Comparison of ENCODE assay signal across 19 mouse cellular contexts in the genomic region with DNA sequence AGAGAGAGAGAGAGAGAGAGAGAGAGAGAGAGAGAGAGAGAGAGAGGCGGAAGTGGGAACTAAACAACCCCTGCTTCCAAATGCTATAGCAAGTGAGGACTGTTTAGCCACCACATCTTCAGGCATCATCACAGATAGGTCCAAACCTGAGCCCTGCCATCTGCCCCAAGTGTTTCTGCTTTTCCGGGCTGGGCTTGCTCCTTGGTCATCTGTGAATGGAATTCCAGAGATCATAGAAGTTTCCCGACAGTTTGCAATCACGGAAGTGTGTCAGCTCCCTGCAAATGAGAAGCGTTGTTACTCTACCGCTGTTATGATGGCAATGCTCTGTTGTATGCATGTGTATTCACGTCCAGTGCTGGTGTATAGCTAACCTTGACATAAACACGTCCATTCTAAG.
A peak's percentile ranks its signal among the peaks of the same experiment; 100 is the strongest.
DNase-seq lines count a peak whose midpoint lies in the region; ATAC-seq and TF ChIP-seq lines count a peak whose summit lies in the region.
"Had no signal": no experiment of that assay in that cellular context is flagged by ENCODE, and none has a peak within 500 bp of the region (broad histone marks: within the 10 kb centered on the region; RNA-seq: fewer than 3 reads in every experiment).

No protein-coding gene starts in this region.

- H3K4me2 ChIP-seq in lung, postnatal 0 days (replicated peaks; ENCODE audit: low read depth, low read length) = 0 out of 2 replicates have a peak overlapping the region, but pooled peaks have one; percentile 1
- H3K4me2 ChIP-seq in midbrain, embryonic 16.5 days (ENCODE audit: low read length) = no peak overlapping the region
- no peak overlapping the region for H3K4me2 ChIP-seq in hindbrain, embryonic 16.5 days (ENCODE audit: low read length)
- H3K4me2 ChIP-seq: forebrain, embryonic 12.5 days; heart, embryonic 13.5 days; hindbrain, embryonic 12.5 days; limb, embryonic 12.5 days; midbrain, embryonic 12.5 days had no signal

- no peak overlapping the region for H3K9ac ChIP-seq in lung, postnatal 0 days (replicated peaks; ENCODE audit: low read depth)
- no peak overlapping the region for H3K9ac ChIP-seq in midbrain, embryonic 16.5 days (ENCODE audit: low read depth, low read length)
- H3K9ac ChIP-seq in hindbrain, embryonic 16.5 days (ENCODE audit: low read depth, low read length) = no peak overlapping the region
- H3K9ac ChIP-seq: forebrain, embryonic 12.5 days; heart, embryonic 13.5 days; hindbrain, embryonic 12.5 days; limb, embryonic 12.5 days; midbrain, embryonic 12.5 days had no signal

- H3K9me3 ChIP-seq in lung, postnatal 0 days (ENCODE audit: low read length) = no peaks in the 10 kb centered on the region
- H3K9me3 ChIP-seq in midbrain, embryonic 16.5 days (replicated peaks; ENCODE audit: control insufficient read depth, low read length, poor library complexity, severe bottlenecking) = no peaks in the 10 kb centered on the region
- no peaks in the 10 kb centered on the region for H3K9me3 ChIP-seq in hindbrain, embryonic 16.5 days (ENCODE audit: control insufficient read depth, low read length)
- H3K9me3 ChIP-seq: forebrain, embryonic 12.5 days; heart, embryonic 13.5 days; hindbrain, embryonic 12.5 days; limb, embryonic 12.5 days; midbrain, embryonic 12.5 days had no signal

- H3K27me3 ChIP-seq in lung, postnatal 0 days (replicated peaks; ENCODE audit: insufficient read depth, low read length) = no peaks in the 10 kb centered on the region
- H3K27me3 ChIP-seq in midbrain, embryonic 16.5 days (ENCODE audit: control insufficient read depth, insufficient read depth, low read depth, low read length) = no peaks in the 10 kb centered on the region
- H3K27me3 ChIP-seq in hindbrain, embryonic 16.5 days (replicated peaks; ENCODE audit: control insufficient read depth, insufficient read depth, low read length) = no peaks in the 10 kb centered on the region
- H3K27me3 ChIP-seq: forebrain, embryonic 12.5 days; heart, embryonic 13.5 days; hindbrain, embryonic 12.5 days; limb, embryonic 12.5 days; midbrain, embryonic 12.5 days had no signal

- no peak for DNase-seq in lung, postnatal 0 days (ENCODE audit: low spot score)
- no peak for DNase-seq in lung, adult 2 months
- peak; percentile 43 to 47 for DNase-seq in thymus, postnatal 36 days
- no peak for DNase-seq in urinary bladder, postnatal 25 days (ENCODE audit: low spot score)
- DNase-seq: cerebellum, adult 8-10 months; heart, adult 11 months; kidney, adult 9 months; kidney, postnatal 4 days; lung, adult 18-20 months; lung, postnatal 36 days had no signal

- TF ChIP-seq EP300 in lung, postnatal 0 days (IDR thresholded peaks at IDR 0.05) = no peak

- no peak overlapping the region for H3K27ac ChIP-seq in lung, postnatal 0 days (ENCODE audit: low read length)
- no peak overlapping the region for H3K27ac ChIP-seq in midbrain, embryonic 16.5 days (ENCODE audit: low read length)
- no peak overlapping the region for H3K27ac ChIP-seq in hindbrain, embryonic 16.5 days (ENCODE audit: low read depth, low read length)
- H3K27ac ChIP-seq: forebrain, embryonic 12.5 days; heart, embryonic 13.5 days; hindbrain, embryonic 12.5 days; limb, embryonic 12.5 days; midbrain, embryonic 12.5 days had no signal

- ATAC-seq in lung, postnatal 0 days = no peak
- ATAC-seq in common myeloid progenitor, adult 5-6 weeks (replicated peaks; ENCODE audit: low read depth, poor library complexity, severe bottlenecking) = peak; percentile 24
- ATAC-seq in megakaryocyte-erythroid progenitor cell, adult 5-6 weeks (replicated peaks; ENCODE audit: low FRiP score, low TSS enrichment, poor library complexity, severe bottlenecking) = peak; percentile 46
- ATAC-seq in midbrain, embryonic 16.5 days = no peak
- no peak for ATAC-seq in hindbrain, embryonic 16.5 days

- H3K4me1 ChIP-seq in lung, postnatal 0 days (ENCODE audit: insufficient read depth, low read depth, low read length) = no peaks in the 10 kb centered on the region
- H3K4me1 ChIP-seq in lung, adult 2 months (ENCODE audit: control insufficient read depth, insufficient read depth, low read length) = no peaks in the 10 kb centered on the region
- no peaks in the 10 kb centered on the region for H3K4me1 ChIP-seq in midbrain, embryonic 16.5 days (ENCODE audit: control insufficient read depth, insufficient read depth, low read length)
- no peaks in the 10 kb centered on the region for H3K4me1 ChIP-seq in hindbrain, embryonic 16.5 days (ENCODE audit: control insufficient read depth, insufficient read depth, low read depth, low read length)
- H3K4me1 ChIP-seq: forebrain, embryonic 12.5 days; hindbrain, embryonic 12.5 days; limb, embryonic 12.5 days; midbrain, embryonic 12.5 days had no signal

- no peak for TF ChIP-seq CTCF in lung, postnatal 0 days (IDR thresholded peaks at IDR 0.05)
- no peak for TF ChIP-seq CTCF in lung, adult 2 months (IDR thresholded peaks at IDR 0.05; ENCODE audit: insufficient read depth, low read length)

- no peak overlapping the region for H3K4me3 ChIP-seq in lung, postnatal 0 days (ENCODE audit: low read depth, low read length)
- H3K4me3 ChIP-seq in lung, adult 2 months (replicated peaks; ENCODE audit: extremely low read depth, low read depth, low read length) = no peak overlapping the region
- no peak overlapping the region for H3K4me3 ChIP-seq in midbrain, embryonic 16.5 days (ENCODE audit: low read depth, low read length)
- no peak overlapping the region for H3K4me3 ChIP-seq in hindbrain, embryonic 16.5 days (ENCODE audit: low read length)
- H3K4me3 ChIP-seq: forebrain, embryonic 12.5 days; heart, embryonic 13.5 days; hindbrain, embryonic 12.5 days; limb, embryonic 12.5 days; midbrain, embryonic 12.5 days had no signal

- no peak for TF ChIP-seq POLR2A in lung, adult 2 months (IDR thresholded peaks at IDR 0.05; ENCODE audit: borderline replicate concordance, extremely low read depth, low read depth, low read length)

- H3K36me3 ChIP-seq in lung, postnatal 0 days (ENCODE audit: insufficient read depth, low read length) = no peaks in the 10 kb centered on the region
- no peaks in the 10 kb centered on the region for H3K36me3 ChIP-seq in midbrain, embryonic 16.5 days (ENCODE audit: control insufficient read depth, insufficient read depth, low read length)
- no peaks in the 10 kb centered on the region for H3K36me3 ChIP-seq in hindbrain, embryonic 16.5 days (ENCODE audit: control insufficient read depth, insufficient read depth, low read length)
- H3K36me3 ChIP-seq: forebrain, embryonic 12.5 days; heart, embryonic 13.5 days; hindbrain, embryonic 12.5 days; limb, embryonic 12.5 days; midbrain, embryonic 12.5 days had no signal

- 71% methylated on average over 7 of the region's 8 CpGs for WGBS in lung, postnatal 0 days
- WGBS in lung, adult 2 months = 64% methylated on average over 7 of the region's 8 CpGs
- WGBS in midbrain, embryonic 16.5 days = 82% methylated on average over 8 of the region's 8 CpGs
- WGBS in hindbrain, embryonic 16.5 days = 86% methylated on average over 8 of the region's 8 CpGs

Comparison
In these comparisons a context has a peak if more than half of its experiments do, and no peak if none do; other contexts are left out.
1. ATAC-seq: peak in common myeloid progenitor, adult 5-6 weeks (single experiment) and megakaryocyte-erythroid progenitor cell, adult 5-6 weeks (single experiment); none in lung, postnatal 0 days (single experiment), midbrain, embryonic 16.5 days (single experiment) and hindbrain, embryonic 16.5 days (single experiment).
2. DNase-seq: peak in thymus, postnatal 36 days (2 of 2); none in lung, postnatal 0 days (single experiment), lung, adult 2 months (single experiment) and urinary bladder, postnatal 25 days (single experiment).